ENCODE assay signal across 28 mouse cellular contexts in the genomic region with DNA sequence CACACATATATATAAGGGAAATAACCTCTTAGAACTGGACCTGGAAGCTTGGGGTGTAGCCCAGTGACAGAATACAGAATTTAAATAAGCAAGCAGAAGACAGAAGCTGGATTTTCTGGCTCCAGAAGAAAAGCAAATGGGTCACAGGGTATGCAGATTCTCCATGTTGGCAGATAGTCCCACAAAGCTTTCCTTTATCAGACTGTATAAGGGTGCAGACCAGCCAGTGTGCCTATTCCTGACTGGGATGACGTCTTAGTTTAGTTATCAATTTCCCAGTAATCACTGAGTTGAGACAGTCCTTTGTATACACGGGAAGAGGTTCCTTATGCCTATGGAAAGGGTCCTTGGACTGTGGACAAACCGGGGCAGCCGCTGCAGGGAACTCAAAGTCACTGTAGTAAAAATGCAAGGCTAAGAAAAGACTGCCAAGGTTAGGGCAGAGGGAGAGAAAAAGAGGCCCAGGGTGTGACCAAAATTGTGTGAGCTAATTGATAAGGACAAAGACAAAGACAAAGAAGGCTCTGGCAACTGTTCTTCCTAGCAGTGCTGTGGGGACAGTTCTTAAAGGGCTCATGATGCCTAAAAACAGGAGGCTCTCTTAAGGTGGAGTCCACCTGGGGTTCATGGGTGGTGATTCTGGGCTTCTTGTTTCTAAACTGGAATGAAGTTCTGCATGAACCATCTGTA.
A peak's percentile ranks its signal among the peaks of the same experiment; 100 is the strongest.
DNase-seq lines count a peak whose midpoint lies in the region; ATAC-seq and TF ChIP-seq lines count a peak whose summit lies in the region.
"Had no signal": no experiment of that assay in that cellular context is flagged by ENCODE, and none has a peak within 500 bp of the region (broad histone marks: within the 10 kb centered on the region; RNA-seq: fewer than 3 reads in every experiment).

No protein-coding gene starts in this region.

- H3K4me1 ChIP-seq in liver, embryonic 12.5 days, result 0 out of 2 replicates have a peak, but pooled peaks cover 6% of the 10 kb centered on the region
- no peaks in the 10 kb centered on the region for H3K4me1 ChIP-seq in liver, postnatal 0 days (ENCODE audit: insufficient read depth)
- no peaks in the 10 kb centered on the region for H3K4me1 ChIP-seq in liver, embryonic 13.5 days (replicated peaks)
- H3K4me1 ChIP-seq: embryonic facial prominence, embryonic 15.5 days; forebrain, embryonic 12.5 days had no signal

- intact Hi-C loops in heart, postnatal 25 days (cut with DNase I), result no loop called here

- H3K9ac ChIP-seq in liver, embryonic 12.5 days, result no peak overlapping the region
- no peak overlapping the region for H3K9ac ChIP-seq in liver, postnatal 0 days (replicated peaks)
- H3K9ac ChIP-seq in liver, embryonic 13.5 days, result no peak overlapping the region
- H3K9ac ChIP-seq: embryonic facial prominence, embryonic 13.5 days; embryonic facial prominence, embryonic 15.5 days; forebrain, embryonic 12.5 days; forebrain, postnatal 0 days had no signal

- H3K4me3 ChIP-seq in liver, embryonic 12.5 days, result no peak overlapping the region
- no peak overlapping the region for H3K4me3 ChIP-seq in liver, postnatal 0 days (ENCODE audit: low read depth, low read length)
- H3K4me3 ChIP-seq in liver, embryonic 13.5 days (replicated peaks), result no peak overlapping the region
- H3K4me3 ChIP-seq: embryonic facial prominence, embryonic 13.5 days; embryonic facial prominence, embryonic 15.5 days; erythroblast, embryonic 14.5 days; forebrain, embryonic 10.5 days; forebrain, embryonic 12.5 days had no signal

- peak; percentile 64 for ATAC-seq in liver, embryonic 12.5 days
- ATAC-seq in liver, postnatal 0 days, result no peak
- 0 out of 2 replicates have a peak, but pooled peaks have one; percentile 71 for ATAC-seq in liver, embryonic 13.5 days (ENCODE audit: low read depth)
- ATAC-seq: activated CD4-positive, CD25-positive, alpha-beta regulatory T cell, adult 4 months; CD4-positive, CD25-positive, alpha-beta regulatory T cell, adult 4 months; forebrain, embryonic 14.5 days; forebrain, postnatal 0 days; Patski had no signal

- no peaks in the 10 kb centered on the region; the same call in 1 of the 2 replicates for H3K27me3 ChIP-seq in liver, embryonic 12.5 days (replicated peaks)
- H3K27me3 ChIP-seq in liver, postnatal 0 days (ENCODE audit: insufficient read depth, low read length), result no peaks in the 10 kb centered on the region
- H3K27me3 ChIP-seq in liver, embryonic 13.5 days, result no peaks in the 10 kb centered on the region
- H3K27me3 ChIP-seq: CH12.LX; embryonic facial prominence, embryonic 15.5 days; forebrain, embryonic 12.5 days had no signal

- no peak for TF ChIP-seq CTCF in liver, postnatal 0 days (IDR thresholded peaks at IDR 0.05; ENCODE audit: low read depth)

- no peak overlapping the region for H3K4me2 ChIP-seq in liver, embryonic 12.5 days
- H3K4me2 ChIP-seq in liver, postnatal 0 days (ENCODE audit: low read depth, low read length), result no peak overlapping the region
- H3K4me2 ChIP-seq in liver, embryonic 13.5 days, result no peak overlapping the region
- H3K4me2 ChIP-seq: embryonic facial prominence, embryonic 13.5 days; embryonic facial prominence, embryonic 15.5 days; forebrain, embryonic 12.5 days had no signal

- peak; percentile 40 for DNase-seq in heart, adult 11 months
- no peak for DNase-seq in heart, postnatal 25 days (ENCODE audit: low spot score)
- DNase-seq in liver, postnatal 0 days, result no peak
- DNase-seq in liver, embryonic 13.5 days, result no peak
- DNase-seq in cerebellum, adult 18-20 months, result no peak
- DNase-seq: adrenal gland, adult 8-10 months; adrenal gland, postnatal 14 days; adrenal gland, postnatal 36 days; B cell, adult 2 months; cerebellum, adult 11-12 months; cerebellum, adult 8-10 months; cerebellum, adult 9-11 months; cerebellum, postnatal 14 days; cerebellum, postnatal 36 days; embryo, embryonic 11 days; forebrain, postnatal 0 days had no signal

- WGBS in liver, embryonic 12.5 days (ENCODE audit: insufficient replicate concordance), result 42% methylated on average over 4 of the region's 4 CpGs
- WGBS in liver, postnatal 0 days (ENCODE audit: insufficient replicate concordance), result 59% methylated on average over 4 of the region's 4 CpGs
- WGBS in liver, embryonic 13.5 days (ENCODE audit: insufficient replicate concordance), result 34% methylated on average over 4 of the region's 4 CpGs

- no peaks in the 10 kb centered on the region for H3K36me3 ChIP-seq in liver, embryonic 12.5 days
- H3K36me3 ChIP-seq in liver, postnatal 0 days (replicated peaks; ENCODE audit: insufficient read depth, low read length), result no peaks in the 10 kb centered on the region
- no peaks in the 10 kb centered on the region for H3K36me3 ChIP-seq in liver, embryonic 13.5 days
- H3K36me3 ChIP-seq: embryonic facial prominence, embryonic 13.5 days; embryonic facial prominence, embryonic 15.5 days; forebrain, embryonic 10.5 days; forebrain, embryonic 12.5 days; G1E had no signal

- no peaks in the 10 kb centered on the region for H3K9me3 ChIP-seq in liver, embryonic 12.5 days (replicated peaks)
- no peaks in the 10 kb centered on the region for H3K9me3 ChIP-seq in liver, postnatal 0 days (ENCODE audit: low read length)
- H3K9me3 ChIP-seq in liver, embryonic 13.5 days (replicated peaks), result no peaks in the 10 kb centered on the region
- H3K9me3 ChIP-seq: embryonic facial prominence, embryonic 13.5 days; embryonic facial prominence, embryonic 15.5 days; forebrain, embryonic 10.5 days; forebrain, embryonic 12.5 days had no signal

- no peak overlapping the region for H3K27ac ChIP-seq in liver, embryonic 12.5 days
- no peak overlapping the region for H3K27ac ChIP-seq in liver, postnatal 0 days (ENCODE audit: low read depth)
- H3K27ac ChIP-seq in liver, embryonic 13.5 days, result no peak overlapping the region
- H3K27ac ChIP-seq: embryonic facial prominence, embryonic 13.5 days; embryonic facial prominence, embryonic 15.5 days; forebrain, embryonic 10.5 days; forebrain, embryonic 12.5 days had no signal

- TF ChIP-seq EP300 in liver, postnatal 0 days (IDR thresholded peaks at IDR 0.05; ENCODE audit: low read depth), result no peak
